Mouse (Mus musculus) stomach, postnatal 0 days (tissue): ENCODE data around the gene Cep295nl. TPM values are rescaled to one million over a fixed set of nuclear protein-coding genes. Genes with fewer than 3 reads are reported as not detected.

Source experiments
- ATAC-seq: fragments of 200-750 bp; cut with Nextera tagmentation; 2 replicates; pipeline ENCODE4 v1.8.0; 2017; ENCODE audit not compliant: low FRiP score, low TSS enrichment
- DNase-seq: peaks from one replicate; pipeline ENCODE4 v3.0.0-alpha.2; 2016; ENCODE audit warnings: low spot score
- H3K27ac ChIP-seq: fragments of 300-500 bp; sonication (generic); replicated peaks from 2 replicates; pipeline ENCODE4 v1.5.1; 2014; ENCODE audit warnings: mild to moderate bottlenecking, control low read depth
- H3K27me3 ChIP-seq: fragments of 300-500 bp; sonication (generic); 2 replicates; pipeline ENCODE4 v1.6.1; 2014; ENCODE audit warnings: low read length; ENCODE audit not compliant: control insufficient read depth, insufficient read depth
- H3K36me3 ChIP-seq: fragments of 300-500 bp; sonication (generic); 2 replicates; pipeline ENCODE4 v1.6.1; 2014; ENCODE audit warnings: low read length, mixed read lengths; ENCODE audit not compliant: control insufficient read depth, insufficient read depth
- H3K4me1 ChIP-seq: fragments of 300-500 bp; sonication (generic); replicated peaks from 2 replicates; pipeline ENCODE4 v1.6.1; 2014; ENCODE audit warnings: antibody characterized with exemption; ENCODE audit not compliant: control insufficient read depth, insufficient read depth
- H3K4me2 ChIP-seq: fragments of 300-500 bp; sonication (generic); replicated peaks from 2 replicates; pipeline ENCODE4 v1.6.1; 2014; ENCODE audit warnings: low read depth, mild to moderate bottlenecking, control low read depth, moderate library complexity
- H3K4me3 ChIP-seq: fragments of 300-500 bp; sonication (generic); 2 replicates; pipeline ENCODE4 v1.5.1; 2014; ENCODE audit warnings: low read depth, low read length, control low read depth
- H3K9ac ChIP-seq: fragments of 300-500 bp; sonication (generic); 2 replicates; pipeline ENCODE4 v1.6.1; 2014; ENCODE audit warnings: mild to moderate bottlenecking, low read length, control low read depth, mixed read lengths
- H3K9me3 ChIP-seq: fragments of 300-500 bp; sonication (generic); 2 replicates; pipeline ENCODE4 v1.6.1; 2016; ENCODE audit warnings: low read length; ENCODE audit not compliant: control insufficient read depth
- CTCF ChIP-seq: IDR thresholded peaks from 2 replicates; pipeline ENCODE4 v1.5.1; 2016; ENCODE audit warnings: antibody characterized with exemption, low read depth, mild to moderate bottlenecking, moderate library complexity
- EP300 ChIP-seq: optimal IDR thresholded peaks from 2 replicates; pipeline ENCODE3; 2016; ENCODE audit warnings: antibody characterized with exemption
- WGBS: fragments of 180-500 bp; shearing (Covaris S2); extraction: QIAGEN DNeasy Blood & Tissue Kit; methylation state at CpG from one replicate; pipeline ENCODE4 v1.1.7; 2014; 5-methylcytosine and 5-hydroxymethylcytosine counted together
- polyA plus RNA-seq: library from polyadenylated mRNA; unstranded; fragments of >200 nt; fragmentation: Nextera tagmentation; extraction: Ambion mirVana; gene quantifications from 2 replicates; pipeline ENCODE4 v1.2.1, GENCODE M21; 2015

The Cep295nl gene
- polyA plus RNA-seq, 1 experiment from 2014 or later, result 0.53 TPM

DNA sequence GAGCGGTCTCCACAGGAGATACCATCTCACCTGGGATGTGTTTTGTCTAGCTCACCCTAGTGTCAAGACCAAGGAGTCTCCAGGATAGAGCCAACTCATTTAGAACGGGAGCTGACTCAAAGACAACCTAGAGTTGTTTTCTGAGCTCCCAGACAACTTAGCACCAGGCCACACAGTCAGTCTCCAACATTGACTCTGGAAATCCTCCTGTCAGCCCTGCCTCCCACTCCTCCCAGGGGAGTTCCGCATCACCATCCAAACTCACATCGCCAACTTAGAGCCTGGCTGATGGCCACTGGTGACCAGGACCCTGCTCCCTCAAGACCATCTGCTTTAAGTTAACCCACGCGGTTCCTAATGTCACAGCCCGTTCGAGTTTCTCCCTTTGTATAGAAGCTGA lies 33.2 kb upstream of the Cep295nl start:
- Histone ChIP-seq H3K9me3 (no peaks in the 10 kb centered on the region), H3K36me3 (no peaks in the 10 kb centered on the region), H3K27ac (no peak overlapping the region), H3K4me3 (no peak overlapping the region), H3K4me2 (no peak overlapping the region), H3K9ac (no peak overlapping the region), H3K4me1 (no peaks in the 10 kb centered on the region), H3K27me3 (no peaks in the 10 kb centered on the region)
- ATAC-seq (no peak), DNase-seq (no peak)
- TF ChIP-seq EP300, result no peak
- TF ChIP-seq CTCF, result no peak
- WGBS, result 70% methylated on average over 8 of the region's 8 CpGs

DNA sequence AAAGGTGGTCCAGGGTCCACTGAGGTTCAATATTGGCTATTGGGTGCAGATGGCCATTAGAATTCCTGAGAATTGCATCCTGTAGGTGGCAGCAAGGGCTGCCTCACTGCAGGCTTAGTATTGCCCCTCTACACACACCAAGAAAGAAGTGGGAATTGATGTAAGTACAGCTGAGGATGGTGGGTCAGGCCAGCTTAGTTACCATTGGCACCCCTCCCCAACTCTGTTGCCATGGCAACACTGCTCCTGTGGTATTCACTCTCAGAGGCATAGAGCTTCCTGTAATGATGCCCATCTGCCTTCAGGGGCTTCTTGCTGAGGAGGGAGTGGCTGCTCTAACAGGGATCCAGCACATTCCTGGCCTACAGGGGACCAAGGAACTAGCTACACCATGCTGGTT lies 32.7 kb upstream of the Cep295nl start:
- DNase-seq (no peak), ATAC-seq (no peak)
- no peaks in the 10 kb centered on the region for H3K36me3 ChIP-seq
- H3K27ac ChIP-seq, result no peak overlapping the region
- no peaks in the 10 kb centered on the region for H3K9me3 ChIP-seq
- no peaks in the 10 kb centered on the region for H3K4me1 ChIP-seq
- H3K27me3 ChIP-seq, result no peaks in the 10 kb centered on the region
- no peak overlapping the region for H3K4me3 ChIP-seq
- peak; percentile 35; the same call in 1 of the 2 replicates for TF ChIP-seq CTCF
- TF ChIP-seq EP300, result no peak
- H3K9ac ChIP-seq, result no peak overlapping the region
- no peak overlapping the region for H3K4me2 ChIP-seq

DNA sequence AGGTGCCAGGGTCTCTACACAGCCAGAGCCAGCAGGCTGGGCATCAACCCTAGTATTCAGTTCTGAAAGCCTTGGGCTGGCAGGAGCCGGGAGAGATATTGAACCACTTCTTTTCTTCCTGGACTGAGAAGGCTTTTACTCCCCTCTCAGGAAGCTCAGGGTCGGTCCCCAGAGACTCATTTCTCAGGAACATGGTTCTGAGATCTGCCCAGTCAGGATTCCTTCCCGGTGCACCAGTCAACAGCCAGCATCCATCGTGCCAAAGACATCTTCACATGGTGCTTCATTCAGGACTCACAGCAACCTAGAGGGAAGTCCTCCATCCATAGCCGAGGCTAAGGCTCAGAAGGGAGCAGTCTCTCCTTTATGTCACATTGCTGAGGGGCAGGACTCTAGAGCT lies 32.2 kb upstream of the Cep295nl start:
- no peak overlapping the region for H3K9ac ChIP-seq
- no peak overlapping the region for H3K27ac ChIP-seq
- DNase-seq (no peak), ATAC-seq (no peak)
- TF ChIP-seq EP300 (no peak), CTCF (no peak)
- H3K4me2 ChIP-seq, result no peak overlapping the region
- no peaks in the 10 kb centered on the region for H3K27me3 ChIP-seq
- no peaks in the 10 kb centered on the region for H3K36me3 ChIP-seq
- WGBS, result 73% methylated on average over 5 of the region's 5 CpGs
- no peak overlapping the region for H3K4me3 ChIP-seq
- no peaks in the 10 kb centered on the region for H3K9me3 ChIP-seq
- H3K4me1 ChIP-seq, result no peaks in the 10 kb centered on the region

DNA sequence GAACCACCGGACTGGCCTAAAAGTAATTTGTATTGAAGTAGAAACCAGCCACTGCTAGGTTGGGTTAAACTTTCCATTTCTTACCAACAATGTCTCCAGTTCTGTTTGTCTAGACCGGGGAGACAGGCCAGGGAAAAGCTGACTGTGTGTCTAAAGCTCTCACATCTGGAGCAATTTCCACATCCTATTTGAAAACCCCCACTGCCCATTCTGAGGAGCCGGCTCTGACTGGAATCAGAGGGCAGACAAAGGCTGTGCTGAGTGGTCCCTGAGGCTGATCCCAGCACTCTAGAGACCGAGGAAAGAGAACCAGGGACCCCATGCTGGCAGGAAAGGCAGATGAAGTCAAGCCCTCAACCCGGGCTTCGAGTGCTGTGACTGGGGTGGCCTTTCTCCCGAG lies 30.3 kb upstream of the Cep295nl start:
- H3K36me3 ChIP-seq, result no peaks in the 10 kb centered on the region
- H3K4me2 ChIP-seq, result no peak overlapping the region
- peak overlapping the region; percentile 35; the same call in 1 of the 2 replicates for H3K9ac ChIP-seq
- no peaks in the 10 kb centered on the region for H3K9me3 ChIP-seq
- H3K27me3 ChIP-seq, result no peaks in the 10 kb centered on the region
- TF ChIP-seq CTCF (no peak), EP300 (no peak)
- 42% methylated on average over 7 of the region's 7 CpGs for WGBS
- H3K4me3 ChIP-seq, result no peak overlapping the region
- DNase-seq (no peak), ATAC-seq (no peak)
- H3K27ac ChIP-seq, result 0 out of 2 replicates have a peak overlapping the region, but pooled peaks have one; percentile 35
- H3K4me1 ChIP-seq, result no peaks in the 10 kb centered on the region

DNA sequence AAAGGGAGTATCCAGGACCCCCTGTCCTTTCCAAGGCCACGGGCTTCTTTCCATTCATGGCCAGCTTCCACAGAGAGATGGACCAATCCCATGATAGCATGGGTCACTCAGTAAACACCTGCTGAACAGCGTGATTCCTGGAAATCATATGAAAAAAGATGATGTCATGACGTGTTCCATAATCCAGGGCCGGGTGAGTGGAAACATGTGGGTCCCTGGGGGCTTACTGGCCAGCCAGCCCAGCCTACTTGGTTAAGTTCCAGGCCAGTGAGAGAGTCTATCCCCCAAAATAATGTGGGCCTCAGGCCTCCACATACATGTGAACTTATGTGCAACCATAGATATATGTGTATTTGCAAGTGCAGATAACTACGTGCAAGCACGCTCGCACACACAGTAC lies 29.6 kb upstream of the Cep295nl start:
- Histone ChIP-seq H3K9ac (no peak overlapping the region), H3K27ac (no peak overlapping the region), H3K4me1 (no peaks in the 10 kb centered on the region), H3K36me3 (no peaks in the 10 kb centered on the region), H3K4me3 (no peak overlapping the region), H3K4me2 (no peak overlapping the region), H3K27me3 (no peaks in the 10 kb centered on the region), H3K9me3 (no peaks in the 10 kb centered on the region)
- DNase-seq, result no peak
- TF ChIP-seq CTCF, result no peak
- ATAC-seq, result no peak; the same call in 1 of the 2 replicates
- WGBS, result 72% methylated on average over 7 of the region's 7 CpGs

DNA sequence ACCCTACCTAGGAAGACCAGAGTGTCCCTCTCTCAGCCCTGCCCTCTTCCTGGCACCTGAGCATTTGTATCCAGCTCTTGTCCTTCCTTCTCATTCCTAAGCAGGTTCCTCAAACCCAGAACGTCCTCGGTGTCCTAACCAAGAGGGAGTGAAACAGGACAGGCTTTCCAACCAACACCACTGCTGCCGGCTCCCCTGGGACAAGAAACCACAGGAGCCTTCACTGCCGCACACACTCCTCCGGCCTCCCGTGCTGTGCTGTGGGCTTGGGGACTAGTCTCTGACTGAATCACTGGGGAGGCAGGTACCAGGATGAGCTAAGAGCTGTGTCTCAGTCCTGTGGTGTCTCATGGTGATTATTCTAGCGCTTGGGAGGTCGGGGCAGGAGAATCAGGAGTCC lies 27.4 kb upstream of the Cep295nl start:
- no peaks in the 10 kb centered on the region for H3K9me3 ChIP-seq
- 68% methylated on average over 8 of the region's 8 CpGs for WGBS
- ATAC-seq (no peak), DNase-seq (no peak)
- H3K4me3 ChIP-seq, result no peak overlapping the region
- no peak overlapping the region for H3K4me2 ChIP-seq
- no peaks in the 10 kb centered on the region for H3K27me3 ChIP-seq
- H3K4me1 ChIP-seq, result no peaks in the 10 kb centered on the region
- H3K27ac ChIP-seq, result no peak overlapping the region
- no peaks in the 10 kb centered on the region for H3K36me3 ChIP-seq
- H3K9ac ChIP-seq, result no peak overlapping the region
- TF ChIP-seq CTCF (no peak), EP300 (no peak)
